Mouse (Mus musculus): ENCODE data around the gene C1qtnf7. TPM values are rescaled to one million over a fixed set of nuclear protein-coding genes. Genes with fewer than 3 reads are reported as not detected.

The C1qtnf7 gene
- total and polyA plus RNA-seq, 2 experiments = 0.65 to 0.69 TPM

- 83% methylated on average over 2 of the region's 2 CpGs for WGBS
- no peak overlapping the region for H3K4me3 ChIP-seq (ENCODE audit: insufficient read depth, low read depth, low read length)
- H3K79me2 ChIP-seq (ENCODE audit: control insufficient read depth, insufficient read depth, low read length) = no peaks in the 10 kb centered on the region
- H3K9ac ChIP-seq (ENCODE audit: low read depth, low read length) = no peak overlapping the region
- H3K27me3 ChIP-seq (ENCODE audit: control insufficient read depth, insufficient read depth, low read length) = no peaks in the 10 kb centered on the region
- TF ChIP-seq POLR2A (IDR thresholded peaks at IDR 0.05; ENCODE audit: extremely low read depth, insufficient read depth, low read length) (no peak), CTCF (IDR thresholded peaks at IDR 0.05; ENCODE audit: low read depth, low read length) (no peak)
- no peak overlapping the region for H3K27ac ChIP-seq (replicated peaks; ENCODE audit: insufficient read depth, low read depth, low read length)
- no peaks in the 10 kb centered on the region for H3K36me3 ChIP-seq (ENCODE audit: control insufficient read depth, insufficient read depth, low read length)
- no peak for DNase-seq (ENCODE audit: extremely low read depth, low read depth, low spot score)
- no peaks in the 10 kb centered on the region for H3K4me1 ChIP-seq (ENCODE audit: control insufficient read depth, insufficient read depth, low read length)
Observed at GRCm38 (mm10) chr5:43590311-43590731, 75.0 kb downstream of the C1qtnf7 start.

- WGBS = 80% methylated on average over 8 of the region's 8 CpGs
- H3K4me1 ChIP-seq (ENCODE audit: control insufficient read depth, insufficient read depth, low read length) = no peaks in the 10 kb centered on the region
- no peak overlapping the region for H3K4me3 ChIP-seq (ENCODE audit: insufficient read depth, low read depth, low read length)
- TF ChIP-seq POLR2A (IDR thresholded peaks at IDR 0.05; ENCODE audit: extremely low read depth, insufficient read depth, low read length) (no peak), CTCF (IDR thresholded peaks at IDR 0.05; ENCODE audit: low read depth, low read length) (no peak)
- H3K9ac ChIP-seq (ENCODE audit: low read depth, low read length) = no peak overlapping the region
- H3K79me2 ChIP-seq (ENCODE audit: control insufficient read depth, insufficient read depth, low read length) = no peaks in the 10 kb centered on the region
- no peaks in the 10 kb centered on the region for H3K36me3 ChIP-seq (ENCODE audit: control insufficient read depth, insufficient read depth, low read length)
- no peak overlapping the region for H3K27ac ChIP-seq (replicated peaks; ENCODE audit: insufficient read depth, low read depth, low read length)
- no peaks in the 10 kb centered on the region for H3K27me3 ChIP-seq (ENCODE audit: control insufficient read depth, insufficient read depth, low read length)
- no peak for DNase-seq (ENCODE audit: extremely low read depth, low read depth, low spot score)
Observed at GRCm38 (mm10) chr5:43601601-43602000, 86.3 kb downstream of the C1qtnf7 start.

- DNase-seq (ENCODE audit: extremely low read depth, low read depth, low spot score) = no peak
- Histone ChIP-seq H3K4me3 (ENCODE audit: insufficient read depth, low read depth, low read length) (no peak overlapping the region), H3K27me3 (ENCODE audit: control insufficient read depth, insufficient read depth, low read length) (no peaks in the 10 kb centered on the region), H3K4me1 (ENCODE audit: control insufficient read depth, insufficient read depth, low read length) (no peaks in the 10 kb centered on the region), H3K27ac (replicated peaks; ENCODE audit: insufficient read depth, low read depth, low read length) (no peak overlapping the region), H3K36me3 (ENCODE audit: control insufficient read depth, insufficient read depth, low read length) (no peaks in the 10 kb centered on the region), H3K9ac (ENCODE audit: low read depth, low read length) (no peak overlapping the region), H3K79me2 (ENCODE audit: control insufficient read depth, insufficient read depth, low read length) (no peaks in the 10 kb centered on the region)
- no peak for TF ChIP-seq CTCF (IDR thresholded peaks at IDR 0.05; ENCODE audit: low read depth, low read length)
- TF ChIP-seq POLR2A (IDR thresholded peaks at IDR 0.05; ENCODE audit: extremely low read depth, insufficient read depth, low read length) = no peak
- 88% methylated on average over 3 of the region's 3 CpGs for WGBS
Observed at GRCm38 (mm10) chr5:43602518-43602917, 87.2 kb downstream of the C1qtnf7 start.

GRCm38 (mm10) chr5:43603559-43603958, 88.2 kb downstream of the C1qtnf7 start:
- DNase-seq (ENCODE audit: extremely low read depth, low read depth, low spot score) = no peak
- H3K36me3 ChIP-seq (ENCODE audit: control insufficient read depth, insufficient read depth, low read length) = no peaks in the 10 kb centered on the region
- H3K27me3 ChIP-seq (ENCODE audit: control insufficient read depth, insufficient read depth, low read length) = no peaks in the 10 kb centered on the region
- no peaks in the 10 kb centered on the region for H3K79me2 ChIP-seq (ENCODE audit: control insufficient read depth, insufficient read depth, low read length)
- whole genome bisulfite sequencing = 91% methylated on average over 3 of the region's 3 CpGs
- H3K9ac ChIP-seq (ENCODE audit: low read depth, low read length) = no peak overlapping the region
- no peaks in the 10 kb centered on the region for H3K4me1 ChIP-seq (ENCODE audit: control insufficient read depth, insufficient read depth, low read length)
- H3K4me3 ChIP-seq (ENCODE audit: insufficient read depth, low read depth, low read length) = no peak overlapping the region
- no peak overlapping the region for H3K27ac ChIP-seq (replicated peaks; ENCODE audit: insufficient read depth, low read depth, low read length)
- no peak for TF ChIP-seq CTCF (IDR thresholded peaks at IDR 0.05; ENCODE audit: low read depth, low read length)
- TF ChIP-seq POLR2A (IDR thresholded peaks at IDR 0.05; ENCODE audit: extremely low read depth, insufficient read depth, low read length) = no peak

- 81% methylated on average over 3 of the region's 3 CpGs for WGBS
- TF ChIP-seq POLR2A (IDR thresholded peaks at IDR 0.05; ENCODE audit: extremely low read depth, insufficient read depth, low read length) (no peak), CTCF (IDR thresholded peaks at IDR 0.05; ENCODE audit: low read depth, low read length) (no peak)
- Histone ChIP-seq H3K4me1 (ENCODE audit: control insufficient read depth, insufficient read depth, low read length) (no peaks in the 10 kb centered on the region), H3K27ac (replicated peaks; ENCODE audit: insufficient read depth, low read depth, low read length) (no peak overlapping the region), H3K4me3 (ENCODE audit: insufficient read depth, low read depth, low read length) (no peak overlapping the region), H3K9ac (ENCODE audit: low read depth, low read length) (no peak overlapping the region), H3K79me2 (ENCODE audit: control insufficient read depth, insufficient read depth, low read length) (no peaks in the 10 kb centered on the region), H3K36me3 (ENCODE audit: control insufficient read depth, insufficient read depth, low read length) (no peaks in the 10 kb centered on the region), H3K27me3 (ENCODE audit: control insufficient read depth, insufficient read depth, low read length) (no peaks in the 10 kb centered on the region)
- DNase-seq (ENCODE audit: extremely low read depth, low read depth, low spot score) = no peak
Observed at GRCm38 (mm10) chr5:43608073-43608472, 92.7 kb downstream of the C1qtnf7 start.

GRCm38 (mm10) chr5:43609760-43610159, 94.4 kb downstream of the C1qtnf7 start:
- no peaks in the 10 kb centered on the region for H3K36me3 ChIP-seq (ENCODE audit: control insufficient read depth, insufficient read depth, low read length)
- H3K9ac ChIP-seq (ENCODE audit: low read depth, low read length) = no peak overlapping the region
- DNase-seq (ENCODE audit: extremely low read depth, low read depth, low spot score) = no peak
- no peaks in the 10 kb centered on the region for H3K79me2 ChIP-seq (ENCODE audit: control insufficient read depth, insufficient read depth, low read length)
- WGBS = 87% methylated on average over 1 of the region's 1 CpGs
- H3K27me3 ChIP-seq (ENCODE audit: control insufficient read depth, insufficient read depth, low read length) = no peaks in the 10 kb centered on the region
- H3K4me1 ChIP-seq (ENCODE audit: control insufficient read depth, insufficient read depth, low read length) = no peaks in the 10 kb centered on the region
- H3K4me3 ChIP-seq (ENCODE audit: insufficient read depth, low read depth, low read length) = no peak overlapping the region
- H3K27ac ChIP-seq (replicated peaks; ENCODE audit: insufficient read depth, low read depth, low read length) = no peak overlapping the region
- TF ChIP-seq POLR2A (IDR thresholded peaks at IDR 0.05; ENCODE audit: extremely low read depth, insufficient read depth, low read length) (no peak), CTCF (IDR thresholded peaks at IDR 0.05; ENCODE audit: low read depth, low read length) (no peak)
